8 mouse cellular contexts compared by ENCODE assay signal in genomic region chr2:113828943-113829882, GRCm38 (mm10). TPM values are rescaled to one million over a fixed set of nuclear protein-coding genes. Genes with fewer than 3 reads are reported as not detected.
DNase-seq lines count a peak whose midpoint lies in the region; ATAC-seq and TF ChIP-seq lines count a peak whose summit lies in the region.

Scg5 (minus strand) TSS chr2:113829121.

- peaks cover 4% of the 10 kb centered on the region; the same call in 1 of the 2 replicates for H3K4me1 ChIP-seq in spleen, adult 2 months (ENCODE audit: control insufficient read depth, insufficient read depth, insufficient read length)
- peaks cover 5 to 7% of the 10 kb centered on the region in 2 experiments; a peak in 2 of 4 replicates for H3K4me1 ChIP-seq in heart, embryonic 14.5 days (ENCODE audit: control insufficient read depth in 2 of 2, insufficient read depth in 2 of 2, low read length in 2 of 2)
- H3K4me1 ChIP-seq in kidney, postnatal 0 days (replicated peaks; ENCODE audit: insufficient read depth, low read length): 0 out of 2 replicates have a peak, but pooled peaks cover 4% of the 10 kb centered on the region

- DNase-seq in spleen, adult 2 months (ENCODE audit: low read depth in 1 of 2, low spot score in 2 of 2): no peak
- no peak for DNase-seq in spleen, adult 12 weeks (ENCODE audit: low spot score)
- peak; percentile 93 for DNase-seq in embryo, embryonic 11 days
- DNase-seq in kidney, postnatal 0 days (ENCODE audit: low spot score): peak; percentile 85
- peak; percentile 56 for DNase-seq in liver
- DNase-seq in neural tube, embryonic 10.5 days (ENCODE audit: extremely low spot score, low spot score): peak; percentile 83
- peak; percentile 24 for DNase-seq in thymus, postnatal 25 days

- H3K27ac ChIP-seq in spleen, adult 2 months (ENCODE audit: insufficient read depth, low read length): peak within 1 kb of the TSS; percentile 61
- H3K27ac ChIP-seq in heart, embryonic 14.5 days (replicated peaks in 1 of 2; ENCODE audit: control insufficient read depth in 1 of 2, insufficient read depth in 1 of 2, low read depth in 2 of 2, low read length in 2 of 2): no peak within 1 kb of the TSS
- H3K27ac ChIP-seq in kidney, postnatal 0 days: peak within 1 kb of the TSS; percentile 58

- 58% methylated on average over 23 of the region's 23 CpGs for WGBS in spleen, adult 2 months
- WGBS in heart, embryonic 14.5 days: 7% methylated on average over 23 of the region's 23 CpGs
- 8% methylated on average over 23 of the region's 23 CpGs for WGBS in kidney, postnatal 0 days

- TF ChIP-seq CTCF in spleen, adult 2 months (IDR thresholded peaks at IDR 0.05; ENCODE audit: extremely low read depth, insufficient read depth, insufficient read length, insufficient replicate concordance): no peak
- TF ChIP-seq CTCF in kidney, postnatal 0 days (IDR thresholded peaks at IDR 0.05; ENCODE audit: low read depth): no peak

- peak within 1 kb of the TSS; percentile 68 for H3K4me2 ChIP-seq in heart, embryonic 14.5 days (ENCODE audit: low read length)
- peak within 1 kb of the TSS; percentile 48 for H3K4me2 ChIP-seq in kidney, postnatal 0 days (ENCODE audit: low read length)

- no peak within 1 kb of the TSS for H3K4me3 ChIP-seq in spleen, adult 2 months (ENCODE audit: extremely low read depth, insufficient read depth, insufficient read length)
- H3K4me3 ChIP-seq in heart, embryonic 14.5 days (ENCODE audit: control insufficient read depth in 1 of 2, insufficient read depth in 1 of 2, low read depth in 1 of 2, low read length in 2 of 2): peak within 1 kb of the TSS; percentile 32 to 38
- peak within 1 kb of the TSS; percentile 20 for H3K4me3 ChIP-seq in kidney, postnatal 0 days (replicated peaks; ENCODE audit: low read depth, low read length)

- TF ChIP-seq POLR2A in spleen, adult 2 months (IDR thresholded peaks at IDR 0.05; ENCODE audit: low read depth, low read length): no peak

- H3K27me3 ChIP-seq in spleen, adult 2 months (ENCODE audit: control insufficient read depth, insufficient read depth, low read length): no peaks in the 10 kb centered on the region
- no peaks in the 10 kb centered on the region for H3K27me3 ChIP-seq in heart, embryonic 14.5 days (ENCODE audit: control insufficient read depth, insufficient read depth, low read length)
- no peaks in the 10 kb centered on the region for H3K27me3 ChIP-seq in kidney, postnatal 0 days (ENCODE audit: insufficient read depth, low read length)

- ATAC-seq in heart, embryonic 14.5 days (ENCODE audit: insufficient number of reproducible peaks, insufficient read depth, low FRiP score, low read depth): no peak
- peak; percentile 92 for ATAC-seq in kidney, postnatal 0 days (replicated peaks; ENCODE audit: low FRiP score, low read depth)

- H3K36me3 ChIP-seq in spleen, adult 2 months (ENCODE audit: control insufficient read depth, insufficient read depth, low read length): peaks cover 6% of the 10 kb centered on the region
- peaks cover 31% of the 10 kb centered on the region for H3K36me3 ChIP-seq in heart, embryonic 14.5 days (ENCODE audit: control insufficient read depth, insufficient read depth, low read length)
- peaks cover 12% of the 10 kb centered on the region for H3K36me3 ChIP-seq in kidney, postnatal 0 days (ENCODE audit: insufficient read depth, low read length)

- peak within 1 kb of the TSS; percentile 38; the same call in 1 of the 2 replicates for H3K9ac ChIP-seq in heart, embryonic 14.5 days (ENCODE audit: low read length)
- peak within 1 kb of the TSS; percentile 9; the same call in 1 of the 2 replicates for H3K9ac ChIP-seq in kidney, postnatal 0 days (ENCODE audit: low read depth, low read length)

- no peaks in the 10 kb centered on the region for H3K9me3 ChIP-seq in heart, embryonic 14.5 days (ENCODE audit: control insufficient read depth, low read length)
- no peaks in the 10 kb centered on the region for H3K9me3 ChIP-seq in kidney, postnatal 0 days (replicated peaks; ENCODE audit: low read length)

RNA-seq across cellular contexts. Expression of gene Scg5, which starts in this region (rescaled TPM):
- polyA plus RNA-seq in spleen, adult 2 months (2012; rRNA removed): 0.16 and 0.25 TPM in 2 replicates
- 0.82 and 0.99 TPM in 2 replicates for polyA plus RNA-seq in heart, embryonic 14.5 days (2014; fragmentation: Nextera tagmentation; extraction: Ambion mirVana)
- polyA plus RNA-seq in kidney, postnatal 0 days (2015; fragmentation: Nextera tagmentation; extraction: Ambion mirVana): 36.9 and 46.2 TPM in 2 replicates

Comparison
In these comparisons a context has a peak if more than half of its experiments do, and no peak if none do; other contexts are left out.
1. RNA of gene Scg5 (polyA plus RNA-seq): 36.9 to 46.2 TPM in kidney, postnatal 0 days; 0.82 to 0.99 TPM in heart, embryonic 14.5 days and 0.16 to 0.25 TPM in spleen, adult 2 months; every median in the first group is over 10 times any median in the second.
2. DNase-seq: peak in embryo, embryonic 11 days (single experiment), kidney, postnatal 0 days (single experiment), liver (single experiment), neural tube, embryonic 10.5 days (single experiment) and thymus, postnatal 25 days (single experiment); none in spleen, adult 2 months (0 of 2) and spleen, adult 12 weeks (single experiment).
3. H3K27ac ChIP-seq: peak in spleen, adult 2 months (single experiment) and kidney, postnatal 0 days (single experiment); none in heart, embryonic 14.5 days (0 of 2).